Mouse (Mus musculus): Measurements from ENCODE around the gene Gm826.

The Gm826 gene

DNA sequence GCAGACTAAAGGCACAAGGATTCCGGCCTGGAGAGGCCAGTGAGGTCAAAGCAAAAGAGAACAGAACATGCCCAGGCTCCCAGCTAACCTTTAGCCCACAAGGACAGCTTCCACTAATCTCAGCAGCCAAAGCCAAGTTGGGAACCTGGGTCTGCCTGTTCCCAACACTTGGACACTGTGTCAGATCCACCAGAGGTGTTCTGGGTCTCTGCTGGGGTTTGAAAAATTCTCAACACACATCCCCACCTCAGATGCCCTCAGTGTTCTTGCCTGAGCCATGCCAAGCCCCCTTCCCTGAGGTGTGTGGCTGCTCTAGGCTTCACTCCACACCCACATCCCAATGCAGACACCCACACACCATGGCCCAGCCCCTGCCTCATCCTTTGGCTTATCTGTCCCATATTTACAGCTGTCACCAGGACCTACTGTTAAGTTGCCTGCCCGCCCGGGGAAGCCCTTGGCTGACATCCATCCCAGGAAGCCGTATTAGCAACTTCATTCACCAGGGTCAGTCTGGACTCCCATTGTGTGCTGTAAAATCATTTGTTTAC, at the start of gene Gm826:
Gene Gm826 (minus strand): TSS at position 52 of the 551 bp plus-strand sequence.
- CTCF ChIA-PET = no interaction called here
- POLR2A ChIA-PET = interaction anchor here in 2 of 4 experiments (0.6 to 1.5 kb wide), 2 partner anchors 14 to 37 kb away, joined by 3 read pairs; no protein-coding TSS in a partner anchor

DNA sequence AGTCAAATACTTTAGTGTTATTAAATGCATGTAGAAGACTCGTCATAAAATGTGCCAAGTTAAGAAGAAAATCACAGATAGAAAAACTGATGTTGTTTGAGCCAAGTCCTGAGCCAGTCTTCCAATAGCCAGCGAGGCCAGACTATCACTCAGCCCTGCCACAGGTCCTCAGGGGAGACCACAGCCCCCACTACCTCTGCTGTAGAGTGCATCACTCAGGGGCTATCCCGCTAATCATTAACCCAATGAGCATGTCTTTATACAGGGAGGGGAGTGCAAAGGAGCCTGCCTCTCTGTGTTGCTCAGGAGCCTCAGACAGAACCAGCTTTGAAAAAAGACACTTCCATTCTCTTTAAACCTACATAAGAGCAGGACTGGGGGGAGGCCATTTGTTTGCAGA, 49.5 kb upstream of the Gm826 start:
- ChIA-PET CTCF (no interaction called here), POLR2A (interaction anchor here in 1 of 4 experiments (0.6 kb wide), 1 partner anchor 21 kb away, joined by 3 read pairs; no protein-coding TSS in a partner anchor)

DNA sequence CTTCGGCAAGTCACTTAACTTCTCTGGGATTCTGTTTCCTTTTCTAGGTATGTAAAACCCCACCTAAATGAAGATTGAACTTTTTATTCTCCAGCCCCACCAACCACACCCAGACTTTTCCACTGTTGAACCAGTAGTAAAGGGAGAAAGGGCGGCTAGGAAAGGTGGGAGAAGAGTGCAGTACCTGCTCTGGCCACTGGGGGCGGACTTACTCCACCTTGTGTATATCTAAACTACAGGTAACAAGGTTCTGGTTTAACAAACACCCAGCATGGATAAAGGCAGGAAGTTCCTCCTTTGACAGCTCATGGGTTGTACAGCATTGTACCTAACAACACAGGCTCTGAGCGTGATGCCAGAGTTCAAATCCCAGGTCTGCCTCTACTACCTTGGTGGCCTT, 44.3 kb upstream of the Gm826 start:
- ChIA-PET POLR2A (no interaction called here), CTCF (interaction anchor here in 2 of 4 experiments (0.6 to 2.5 kb wide), 3 partner anchors 20 to 692 kb away, joined by 3 to 14 read pairs (median 6); no protein-coding TSS in a partner anchor)

DNA sequence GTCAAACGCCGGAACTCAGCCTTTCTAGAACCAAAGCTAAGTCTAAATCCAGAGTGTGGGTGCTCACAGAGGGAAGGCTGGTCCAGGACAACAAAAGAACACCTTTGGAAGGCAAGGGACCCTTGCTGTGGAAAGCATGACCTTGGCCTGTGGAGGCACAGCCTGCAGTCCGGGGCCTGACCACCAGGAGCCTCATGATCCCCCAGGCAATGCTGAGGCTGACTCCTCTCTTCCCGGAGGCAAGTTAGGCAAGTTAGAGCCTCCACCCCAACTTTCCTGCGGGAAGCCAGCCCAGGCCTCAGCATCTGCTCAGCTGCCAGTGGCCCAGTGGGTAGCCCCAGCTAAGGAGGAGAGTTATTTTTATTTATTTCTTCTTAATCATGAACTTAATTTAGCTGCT, 42.3 kb upstream of the Gm826 start:
- CTCF ChIA-PET = interaction anchor here in 1 of 4 experiments (1.5 to 1.8 kb wide), 3 partner anchors 38 to 226 kb away, joined by 3 to 7 read pairs (median 4); no protein-coding TSS in a partner anchor
- POLR2A ChIA-PET = interaction anchor here in 2 of 4 experiments (0.6 to 2.0 kb wide), 3 partner anchors 9 to 1527 kb away, joined by 3 to 8 read pairs (median 3); partner anchors contain the start of gene Mafb (in 1 of the 2)

DNA sequence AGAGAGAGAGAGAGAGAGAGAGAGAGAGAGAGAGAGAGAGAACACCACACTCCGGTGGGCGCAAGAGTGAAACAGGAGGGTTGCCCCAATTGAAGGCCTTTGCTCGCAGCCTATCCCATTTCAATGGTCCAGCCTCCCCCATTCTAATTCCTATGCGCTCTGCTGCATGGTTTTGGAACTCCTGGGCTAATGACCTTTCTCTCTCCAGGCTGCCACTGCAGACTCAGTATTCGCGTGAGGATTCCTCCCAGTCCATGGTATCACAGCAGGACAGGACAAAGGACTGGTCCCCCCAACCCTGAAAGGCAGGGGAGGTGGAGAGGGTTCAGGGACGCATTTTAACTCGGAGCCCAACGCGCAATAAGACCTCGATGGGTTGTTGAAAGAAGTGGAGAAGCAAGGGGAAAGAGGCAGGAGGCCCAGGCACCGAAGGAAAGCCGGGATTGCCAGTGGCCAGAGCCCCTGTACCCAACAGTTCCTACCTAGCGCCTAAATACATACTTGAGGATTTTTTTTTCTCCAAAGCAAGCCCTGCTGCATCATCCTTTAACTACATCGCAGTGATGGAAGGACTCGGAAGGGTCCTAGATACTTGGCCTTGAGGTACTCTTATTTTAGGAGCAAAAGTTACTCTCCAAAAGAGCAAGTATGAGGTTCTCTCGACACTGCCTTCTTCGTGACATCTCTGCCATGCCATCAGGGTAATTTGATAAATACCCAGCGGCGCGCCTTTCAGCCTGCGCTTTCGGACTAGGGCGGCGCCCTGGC, 35.9 kb upstream of the Gm826 start:
- ChIA-PET POLR2A (interaction anchor here in 1 of 4 experiments (0.6 kb wide), 2 partner anchors 9 to 216 kb away, joined by 3 read pairs; no protein-coding TSS in a partner anchor), CTCF (interaction anchor here in 1 of 4 experiments (0.6 kb wide), 1 partner anchor 20 kb away, joined by 4 read pairs; no protein-coding TSS in a partner anchor)

DNA sequence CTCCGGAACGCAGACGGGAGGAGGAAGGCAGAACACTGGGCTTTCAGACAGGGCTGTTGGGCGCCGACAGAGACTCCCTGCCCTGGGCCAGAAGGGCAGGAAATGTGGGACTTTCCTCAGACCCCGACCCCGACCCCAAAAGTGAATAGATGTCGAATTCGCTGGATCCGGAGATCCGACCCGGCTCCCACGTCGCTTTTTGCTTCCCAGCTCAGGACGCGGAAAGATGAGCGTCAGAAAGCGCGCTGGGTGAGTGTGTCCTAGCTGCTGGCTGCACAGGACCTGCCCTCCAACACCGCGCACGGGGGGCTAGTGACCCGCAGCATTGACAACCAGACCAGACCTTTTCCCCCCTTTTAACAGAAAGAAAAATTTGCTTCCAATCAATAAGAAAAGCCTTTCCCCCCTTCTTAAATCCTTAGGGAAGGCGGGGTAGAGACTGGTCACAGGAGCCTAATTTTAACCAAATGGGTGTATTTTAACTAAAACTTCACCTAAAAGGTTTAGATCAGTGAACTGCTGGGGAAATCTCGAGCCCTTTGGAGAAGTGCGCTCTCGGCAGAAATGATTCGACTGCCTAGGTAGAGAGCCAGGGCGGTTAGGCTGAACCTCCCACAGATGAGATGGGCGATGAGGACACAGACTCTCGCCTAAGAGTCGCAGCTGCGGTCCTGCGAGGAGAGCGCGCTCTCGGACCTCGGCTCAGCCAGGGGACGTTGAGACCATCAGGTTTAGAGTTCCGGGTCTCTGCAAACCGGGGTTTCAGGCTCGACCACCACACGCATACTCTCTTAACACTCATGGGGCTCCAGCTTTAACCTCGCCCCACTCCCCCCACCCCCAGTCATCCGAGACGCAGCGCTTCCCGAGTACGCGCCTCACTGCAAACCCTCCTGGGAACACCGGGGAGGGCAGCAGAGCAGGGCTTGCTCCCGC, 34.7 kb upstream of the Gm826 start:
- CTCF ChIA-PET = interaction anchor here (0.5 to 3.9 kb wide), 27 partner anchors 14 to 1505 kb away, joined by 3 to 23 read pairs (median 5); partner anchors contain the start of gene Chd6 (in 1 of the 4)
- POLR2A ChIA-PET = interaction anchor here in 2 of 4 experiments (0.6 to 2.1 kb wide), 13 partner anchors 8 to 1823 kb away, joined by 3 to 8 read pairs (median 3); partner anchors contain the start of gene Top1 (in 1 of the 2)

DNA sequence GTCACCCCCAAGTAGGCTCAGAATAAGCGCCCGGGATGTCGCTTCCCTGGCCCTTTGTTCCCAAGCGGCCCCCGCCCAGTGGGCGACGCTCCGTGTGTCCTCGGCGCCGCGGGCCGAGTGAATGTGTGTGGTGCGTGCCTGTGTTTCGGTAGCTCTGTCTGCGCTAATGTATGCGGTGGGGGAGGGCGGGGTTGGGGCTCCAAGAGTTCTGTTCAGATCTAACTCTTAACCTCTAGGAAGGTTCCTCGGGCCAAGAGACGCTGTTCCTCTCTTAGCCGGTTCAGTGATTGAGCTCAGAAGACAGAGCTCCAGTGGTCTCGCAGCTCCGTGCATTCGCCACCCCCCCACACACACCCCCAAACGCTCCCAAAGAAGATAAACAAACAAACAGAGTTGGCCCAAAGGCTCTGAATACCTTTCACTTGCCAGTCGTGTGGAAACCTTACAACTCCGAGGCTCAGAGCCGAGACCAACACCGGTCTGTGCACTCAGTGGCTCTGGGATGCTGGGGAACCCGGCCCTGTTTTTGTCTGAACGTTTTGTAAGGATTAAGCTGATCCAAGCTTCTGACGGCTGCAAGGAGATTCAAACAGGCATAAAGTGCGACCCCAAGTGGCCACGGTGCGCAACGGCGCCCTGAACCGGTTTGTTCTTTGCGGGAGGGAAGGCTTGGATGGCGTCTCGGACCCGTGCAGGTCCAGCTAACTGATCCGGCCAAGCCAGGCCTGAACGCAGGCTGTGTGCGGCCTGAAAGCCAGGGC, 33.7 kb upstream of the Gm826 start:
- POLR2A ChIA-PET = interaction anchor here in 3 of 4 experiments (0.5 to 2.1 kb wide), 21 partner anchors 9 to 1822 kb away, joined by 3 to 8 read pairs (median 3); partner anchors contain the start of gene Top1 (in 1 of the 3)
- CTCF ChIA-PET = interaction anchor here (0.5 to 3.9 kb wide), 42 partner anchors 13 to 1827 kb away, joined by 3 to 23 read pairs (median 5); partner anchors contain the start of gene Chd6 (in 1 of the 4)

DNA sequence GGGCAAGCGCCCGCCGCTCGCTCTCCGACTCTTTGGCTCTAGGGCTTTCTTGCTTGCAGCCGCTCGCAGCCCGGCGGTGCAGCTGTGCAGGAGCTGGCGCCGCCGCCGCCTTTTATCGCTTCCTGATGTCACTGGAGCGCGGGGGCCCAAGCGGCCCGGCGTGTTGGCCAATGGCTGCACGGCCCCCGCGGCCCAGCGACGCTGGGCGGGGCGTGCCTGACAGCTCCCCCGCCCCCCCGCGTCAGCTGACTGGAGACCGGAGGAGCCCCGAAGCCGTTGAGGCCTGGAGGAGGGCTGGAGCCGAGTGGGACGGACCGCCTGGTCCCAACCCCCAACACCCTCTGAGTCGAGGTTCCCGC, 33.0 kb upstream of the Gm826 start, which contains the start of gene Mafb:
Gene Mafb (minus strand): TSS at position 86 of the 359 bp plus-strand sequence.
- ChIA-PET CTCF (interaction anchor here (0.6 to 3.9 kb wide), 24 partner anchors 12 to 1826 kb away, joined by 3 to 23 read pairs (median 4); partner anchors contain the start of gene Chd6 (in 1 of the 4)), POLR2A (interaction anchor here in 3 of 4 experiments (0.5 to 2.1 kb wide), 9 partner anchors 10 to 1503 kb away, joined by 3 to 8 read pairs (median 3); no protein-coding TSS in a partner anchor)

DNA sequence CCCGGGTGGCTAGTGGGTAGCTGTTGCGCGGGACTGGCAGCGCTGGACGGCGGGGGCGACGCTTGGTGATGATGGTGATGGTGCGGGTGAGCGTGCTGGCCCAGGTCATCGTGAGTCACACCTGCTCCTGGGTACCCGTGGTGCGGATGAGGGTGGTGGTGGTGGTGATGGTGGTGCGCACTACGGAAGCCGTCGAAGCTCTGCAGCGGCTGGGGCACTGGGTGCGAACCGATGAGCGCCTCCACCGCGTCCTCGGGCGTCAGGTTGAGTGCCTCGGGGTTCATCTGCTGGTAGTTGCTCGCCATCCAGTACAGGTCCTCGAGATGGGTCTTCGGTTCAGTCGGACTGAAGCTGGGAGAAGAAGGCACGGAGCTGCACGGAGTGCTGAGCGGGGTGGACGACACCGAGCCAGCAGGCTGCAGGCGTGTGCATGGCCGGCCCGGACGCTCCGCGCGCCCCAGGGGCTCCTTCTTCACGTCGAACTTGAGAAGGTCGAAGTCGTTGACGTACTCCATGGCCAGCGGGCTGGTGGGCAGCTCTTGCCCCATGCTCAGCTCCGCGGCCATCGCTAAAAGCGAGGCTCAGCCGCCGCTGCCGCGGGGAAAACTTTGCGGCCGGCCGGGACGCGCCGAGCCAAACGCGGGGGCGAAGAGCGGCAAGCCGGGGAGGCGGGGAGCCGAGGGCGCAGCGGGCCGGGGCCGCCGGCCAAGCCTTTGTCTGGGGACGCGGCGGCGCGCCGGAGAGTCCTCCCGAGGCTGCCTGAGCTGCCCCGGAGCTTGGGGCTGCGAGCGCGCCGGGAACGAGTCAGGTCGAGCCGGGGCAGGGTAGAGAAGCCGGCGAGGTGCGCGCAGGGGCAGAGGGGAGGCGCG, 32.4 kb upstream of the Gm826 start:
- ChIA-PET POLR2A (interaction anchor here in 3 of 4 experiments (0.6 to 2.1 kb wide), 7 partner anchors 10 to 1502 kb away, joined by 3 to 8 read pairs (median 3); partner anchors contain the start of gene Top1 (in 1 of the 3)), CTCF (interaction anchor here (0.6 to 3.9 kb wide), 8 partner anchors 12 to 503 kb away, joined by 4 to 23 read pairs (median 7); no protein-coding TSS in a partner anchor)

DNA sequence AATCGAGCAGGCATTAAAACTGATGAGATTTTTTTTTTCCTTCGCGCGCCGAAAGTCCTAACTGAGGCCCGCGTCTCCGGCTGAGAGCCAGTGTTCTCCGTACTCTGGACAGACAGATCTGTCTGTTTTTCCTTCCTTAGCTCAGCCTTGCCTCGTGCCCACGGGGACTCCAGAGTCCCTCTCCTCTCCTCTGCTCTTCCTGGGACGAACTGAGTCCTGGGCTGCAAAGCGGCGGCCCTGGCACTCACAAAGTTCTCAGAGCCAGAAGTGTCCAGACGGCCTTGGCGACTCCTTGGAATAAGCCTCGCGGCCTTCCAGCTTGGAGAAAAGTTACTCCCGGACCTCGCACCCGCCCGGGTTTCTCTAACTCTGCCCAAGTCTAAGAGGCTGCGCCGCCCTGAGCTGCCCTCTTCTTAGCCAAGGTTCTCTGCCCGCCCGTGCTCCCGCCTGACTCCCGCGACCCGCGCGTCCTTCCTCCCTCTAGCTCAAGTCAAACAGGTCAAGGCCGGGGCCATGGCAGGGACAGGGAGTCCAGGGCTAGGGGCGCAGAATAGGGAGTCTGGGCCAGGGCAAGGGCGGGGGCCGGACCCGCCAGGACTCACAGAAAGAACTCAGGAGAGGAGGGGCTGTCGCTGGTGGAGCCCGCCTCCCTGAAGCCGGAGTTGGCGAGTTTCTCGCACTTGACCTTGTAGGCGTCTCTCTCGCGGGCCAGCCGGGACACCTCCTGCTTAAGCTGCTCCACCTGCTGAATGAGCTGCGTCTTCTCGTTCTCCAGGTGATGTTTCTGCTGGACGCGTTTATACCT, 31.3 kb upstream of the Gm826 start:
- CTCF ChIA-PET = interaction anchor here in 3 of 4 experiments (0.6 to 3.9 kb wide), 3 partner anchors 11 to 217 kb away, joined by 3 to 23 read pairs (median 7); no protein-coding TSS in a partner anchor
- POLR2A ChIA-PET = interaction anchor here in 1 of 4 experiments (1.3 to 1.6 kb wide), 2 partner anchors 20 to 280 kb away, joined by 3 to 5 read pairs; partner anchors contain the start of gene Top1

DNA sequence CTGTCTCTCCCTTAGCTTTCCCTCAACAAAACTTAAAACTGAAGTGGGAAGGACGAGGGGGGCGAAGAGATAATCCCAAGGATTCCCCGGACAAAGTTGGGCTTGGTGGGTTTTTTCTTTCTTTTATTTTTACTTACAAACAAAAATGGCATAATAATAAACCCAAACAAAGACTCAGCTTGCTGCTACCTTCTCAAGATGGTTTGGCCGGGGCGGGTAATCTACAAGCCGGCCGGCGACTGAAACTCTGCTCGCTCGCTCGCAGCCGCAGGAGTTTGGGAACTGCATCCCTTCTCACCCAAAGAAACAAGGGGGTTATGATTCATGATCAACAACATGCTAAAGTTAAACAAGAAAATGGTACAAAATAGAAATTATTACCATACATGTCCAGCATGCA, 30.7 kb upstream of the Gm826 start:
- ChIA-PET CTCF (interaction anchor here in 2 of 4 experiments (1.8 to 3.9 kb wide), 2 partner anchors 10 to 214 kb away, joined by 7 to 23 read pairs; no protein-coding TSS in a partner anchor), POLR2A (interaction anchor here in 1 of 4 experiments (0.8 to 1.6 kb wide), 2 partner anchors 19 to 305 kb away, joined by 3 to 5 read pairs; no protein-coding TSS in a partner anchor)

DNA sequence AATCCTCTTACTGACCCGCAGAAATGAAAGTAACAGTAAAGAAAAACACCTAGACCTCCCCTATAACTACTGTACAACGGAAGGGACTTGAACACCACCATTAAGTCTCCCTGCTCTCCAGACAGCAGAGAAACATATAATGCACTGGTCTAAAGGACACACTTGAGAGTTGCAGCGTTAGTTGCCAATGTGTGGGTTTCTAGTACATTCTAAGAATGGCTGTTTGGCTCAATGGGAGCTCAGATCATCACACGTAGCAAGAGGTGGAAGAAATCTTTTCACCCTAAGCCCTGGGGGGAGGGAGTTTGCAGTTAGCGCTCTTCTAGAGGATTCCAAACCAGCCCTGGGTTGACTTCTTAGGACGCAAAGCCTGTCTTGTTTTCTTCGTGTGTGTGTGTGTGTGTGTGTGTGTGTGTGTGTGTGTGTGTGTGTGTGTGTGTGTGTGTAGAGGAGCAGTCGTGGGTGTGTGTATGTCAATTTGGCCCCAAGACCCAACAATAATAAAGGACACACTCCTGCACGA, 30.2 kb upstream of the Gm826 start:
- ChIA-PET CTCF (no interaction called here), POLR2A (interaction anchor here in 1 of 4 experiments (0.8 kb wide), 1 partner anchor 305 kb away, joined by 3 read pairs; no protein-coding TSS in a partner anchor)

DNA sequence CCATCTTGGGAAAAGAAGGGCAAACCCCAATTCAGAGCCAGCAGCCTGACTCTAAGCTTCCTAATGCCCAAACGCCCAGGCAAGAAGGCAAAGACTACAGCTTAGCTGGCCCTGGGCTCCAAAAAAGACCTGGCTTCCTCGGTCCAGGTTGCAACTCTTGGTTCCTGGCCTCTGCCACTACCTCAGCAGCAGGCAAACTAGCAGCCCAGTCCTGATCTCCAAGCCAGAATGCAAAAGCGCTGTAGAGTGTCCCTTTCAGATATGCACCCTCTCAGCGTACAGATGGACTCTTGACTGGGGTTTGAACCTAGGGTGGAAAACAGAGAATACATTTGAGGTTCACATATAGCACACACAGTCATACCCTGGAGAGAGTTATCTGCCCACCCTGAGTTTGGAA, 29.2 kb upstream of the Gm826 start:
- POLR2A ChIA-PET = interaction anchor here in 1 of 4 experiments (0.5 to 0.6 kb wide), 2 partner anchors 22 to 321 kb away, joined by 3 read pairs; no protein-coding TSS in a partner anchor
- CTCF ChIA-PET = no interaction called here

DNA sequence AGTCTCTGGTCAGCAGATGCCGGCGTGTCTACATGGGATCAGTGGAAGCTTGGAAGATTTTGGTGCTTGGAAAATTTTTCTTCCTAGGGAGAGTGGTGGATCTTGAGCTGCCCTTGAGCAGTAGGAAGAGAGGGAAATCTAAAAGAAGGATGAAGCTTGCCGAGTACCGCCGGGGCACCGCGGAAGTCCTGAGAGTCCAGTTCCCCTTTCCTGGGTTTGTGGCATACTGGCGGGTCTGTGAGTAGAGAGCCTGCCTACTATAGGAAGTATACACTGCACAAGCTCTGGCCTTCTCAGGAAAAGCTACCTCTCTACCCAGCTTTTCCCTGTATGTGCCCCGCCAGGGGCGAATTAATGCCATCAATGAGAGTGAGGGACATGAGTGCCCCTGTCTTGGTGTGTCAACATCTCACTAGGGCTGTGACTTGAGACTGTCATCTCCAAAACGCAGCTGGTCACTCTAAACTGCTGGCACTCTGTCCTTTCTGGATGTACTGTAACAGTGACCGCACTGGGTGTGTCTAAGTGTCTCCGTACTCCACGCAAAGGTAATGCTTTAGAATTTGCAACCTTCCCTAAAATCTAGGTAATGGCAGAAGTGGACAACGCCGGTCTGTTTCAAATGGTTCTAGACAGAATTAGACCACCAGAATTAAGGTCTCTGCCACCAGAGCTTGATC, 27.6 kb upstream of the Gm826 start:
- POLR2A ChIA-PET = interaction anchor here in 1 of 4 experiments (0.5 kb wide), 1 partner anchor 70 kb away, joined by 3 read pairs; no protein-coding TSS in a partner anchor
- CTCF ChIA-PET = interaction anchor here in 1 of 4 experiments (0.6 kb wide), 1 partner anchor 13 kb away, joined by 3 read pairs; no protein-coding TSS in a partner anchor

Data from embryonic stem cell, embryonic (primary cell).